12 mouse cellular contexts compared by ENCODE assay signal in genomic region chr14:74868188-74868901, GRCm38 (mm10).
DNase-seq lines count a peak whose midpoint lies in the region; ATAC-seq and TF ChIP-seq lines count a peak whose summit lies in the region.
"Had no signal": no experiment of that assay in that cellular context is flagged by ENCODE, and none has a peak within 500 bp of the region (broad histone marks: within the 10 kb centered on the region; RNA-seq: fewer than 3 reads in every experiment).

No protein-coding gene starts in this region.

- peaks cover 48% of the 10 kb centered on the region for H3K4me1 ChIP-seq in embryonic facial prominence, embryonic 14.5 days (ENCODE audit: control insufficient read depth, insufficient read depth, low read length)
- peaks cover 57% of the 10 kb centered on the region for H3K4me1 ChIP-seq in embryonic facial prominence, embryonic 10.5 days
- peaks cover 69% of the 10 kb centered on the region for H3K4me1 ChIP-seq in heart, postnatal 0 days (ENCODE audit: control insufficient read depth, insufficient read depth)
- peaks cover 41% of the 10 kb centered on the region for H3K4me1 ChIP-seq in forebrain, embryonic 10.5 days

- 92% methylated on average over 2 of the region's 2 CpGs for WGBS in embryonic facial prominence, embryonic 14.5 days
- WGBS in embryonic facial prominence, embryonic 10.5 days = 86% methylated on average over 2 of the region's 2 CpGs
- WGBS in heart, postnatal 0 days = 44% methylated on average over 2 of the region's 2 CpGs
- WGBS in forebrain, embryonic 10.5 days = 83% methylated on average over 2 of the region's 2 CpGs

- no peak for ATAC-seq in embryonic facial prominence, embryonic 14.5 days (ENCODE audit: low read depth)
- no peak for ATAC-seq in heart, postnatal 0 days (ENCODE audit: insufficient read depth, low read depth)
- ATAC-seq in granulocyte monocyte progenitor cell, adult 5-6 weeks (replicated peaks; ENCODE audit: poor library complexity, severe bottlenecking) = peak; percentile 65
- peak; percentile 38 for ATAC-seq in megakaryocyte-erythroid progenitor cell, adult 5-6 weeks (replicated peaks; ENCODE audit: low FRiP score, low TSS enrichment, poor library complexity, severe bottlenecking)

- peak overlapping the region; percentile 68; the same call in 1 of the 2 replicates for H3K27ac ChIP-seq in embryonic facial prominence, embryonic 14.5 days (replicated peaks; ENCODE audit: low read depth, low read length)
- no peak overlapping the region for H3K27ac ChIP-seq in embryonic facial prominence, embryonic 10.5 days (replicated peaks)
- H3K27ac ChIP-seq in heart, postnatal 0 days (ENCODE audit: low read depth) = peak overlapping the region; percentile 61
- H3K27ac ChIP-seq in forebrain, embryonic 10.5 days = no peak overlapping the region
- H3K27ac ChIP-seq: hindbrain, embryonic 13.5 days had no signal

- H3K9ac ChIP-seq in embryonic facial prominence, embryonic 14.5 days (ENCODE audit: low read depth, low read length) = no peak overlapping the region
- H3K9ac ChIP-seq in heart, postnatal 0 days (replicated peaks; ENCODE audit: low read depth, low read length) = no peak overlapping the region

- H3K4me2 ChIP-seq in embryonic facial prominence, embryonic 14.5 days (ENCODE audit: low read depth, low read length) = 0 out of 2 replicates have a peak overlapping the region, but pooled peaks have one; percentile 31
- peak overlapping the region; percentile 45; the same call in 1 of the 2 replicates for H3K4me2 ChIP-seq in heart, postnatal 0 days (ENCODE audit: low read depth, low read length)

- H3K9me3 ChIP-seq in embryonic facial prominence, embryonic 14.5 days (ENCODE audit: control insufficient read depth, low read length) = no peaks in the 10 kb centered on the region
- H3K9me3 ChIP-seq in embryonic facial prominence, embryonic 10.5 days = no peaks in the 10 kb centered on the region
- H3K9me3 ChIP-seq in heart, postnatal 0 days (replicated peaks; ENCODE audit: control insufficient read depth, low read length) = no peaks in the 10 kb centered on the region
- H3K9me3 ChIP-seq in forebrain, embryonic 10.5 days = no peaks in the 10 kb centered on the region
- H3K9me3 ChIP-seq: hindbrain, embryonic 13.5 days had no signal

- no peaks in the 10 kb centered on the region for H3K27me3 ChIP-seq in embryonic facial prominence, embryonic 14.5 days (replicated peaks; ENCODE audit: control insufficient read depth, insufficient read depth, low read length)
- no peaks in the 10 kb centered on the region for H3K27me3 ChIP-seq in embryonic facial prominence, embryonic 10.5 days (replicated peaks; ENCODE audit: low read depth, poor library complexity, severe bottlenecking)
- H3K27me3 ChIP-seq in heart, postnatal 0 days (ENCODE audit: control insufficient read depth, insufficient read depth, low read length) = no peaks in the 10 kb centered on the region
- H3K27me3 ChIP-seq in forebrain, embryonic 10.5 days (ENCODE audit: poor library complexity, severe bottlenecking) = 0 out of 2 replicates have a peak, but pooled peaks cover 4% of the 10 kb centered on the region
- H3K27me3 ChIP-seq: hindbrain, embryonic 13.5 days had no signal

- H3K36me3 ChIP-seq in embryonic facial prominence, embryonic 14.5 days (ENCODE audit: control insufficient read depth, insufficient read depth, low read length) = no peaks in the 10 kb centered on the region
- H3K36me3 ChIP-seq in embryonic facial prominence, embryonic 10.5 days (replicated peaks) = no peaks in the 10 kb centered on the region
- no peaks in the 10 kb centered on the region for H3K36me3 ChIP-seq in heart, postnatal 0 days (replicated peaks; ENCODE audit: control insufficient read depth, insufficient read depth, low read length)
- no peaks in the 10 kb centered on the region for H3K36me3 ChIP-seq in forebrain, embryonic 10.5 days (replicated peaks)
- H3K36me3 ChIP-seq: hindbrain, embryonic 13.5 days had no signal

- TF ChIP-seq EP300 in heart, postnatal 0 days (IDR thresholded peaks at IDR 0.05; ENCODE audit: low read depth) = no peak

- no peak overlapping the region for H3K4me3 ChIP-seq in embryonic facial prominence, embryonic 14.5 days (ENCODE audit: low read depth, low read length)
- no peak overlapping the region for H3K4me3 ChIP-seq in embryonic facial prominence, embryonic 10.5 days
- no peak overlapping the region for H3K4me3 ChIP-seq in heart, postnatal 0 days (ENCODE audit: low read depth, low read length)
- H3K4me3 ChIP-seq in forebrain, embryonic 10.5 days = no peak overlapping the region
- H3K4me3 ChIP-seq: hindbrain, embryonic 13.5 days had no signal

- DNase-seq in embryonic facial prominence, embryonic 14.5 days (ENCODE audit: low spot score) = no peak
- DNase-seq in embryonic facial prominence, embryonic 10.5 days (ENCODE audit: low spot score) = no peak
- DNase-seq in heart, postnatal 0 days (ENCODE audit: low spot score) = no peak
- DNase-seq in heart, adult 18-20 months = no peak
- no peak for DNase-seq in forebrain, embryonic 10.5 days (ENCODE audit: extremely low spot score, low spot score)
- no peak for DNase-seq in urinary bladder, adult 2 months (ENCODE audit: low spot score)
- DNase-seq: adrenal gland, adult 8-10 months; kidney, adult 11 months; right cerebral cortex, postnatal 14 days had no signal

- TF ChIP-seq CTCF in heart, postnatal 0 days (IDR thresholded peaks at IDR 0.05; ENCODE audit: low read depth) = no peak

Comparison
In these comparisons a context has a peak if more than half of its experiments do, and no peak if none do; other contexts are left out.
1. H3K27ac ChIP-seq: peak in embryonic facial prominence, embryonic 14.5 days (single experiment) and heart, postnatal 0 days (single experiment); none in embryonic facial prominence, embryonic 10.5 days (single experiment) and forebrain, embryonic 10.5 days (single experiment).
2. ATAC-seq: peak in granulocyte monocyte progenitor cell, adult 5-6 weeks (single experiment) and megakaryocyte-erythroid progenitor cell, adult 5-6 weeks (single experiment); none in embryonic facial prominence, embryonic 14.5 days (single experiment) and heart, postnatal 0 days (single experiment).